Mouse (Mus musculus) forebrain, embryonic 15.5 days (tissue): ENCODE measurements around the gene Tmem176b. TPM values are rescaled to one million over a fixed set of nuclear protein-coding genes. Genes with fewer than 3 reads are reported as not detected.
A peak's percentile ranks its signal among the peaks of the same experiment; 100 is the strongest.

Source experiments
- ATAC-seq: fragments of 200-750 bp; cut with Nextera tagmentation; replicated peaks from 2 replicates; pipeline ENCODE4 v1.8.0; 2017; ENCODE audit warnings: mild to moderate bottlenecking, moderate TSS enrichment, moderate library complexity
- H3K27ac ChIP-seq: fragments of 300-500 bp; sonication (generic); replicated peaks from 2 replicates; pipeline ENCODE4 v1.5.1; 2015; ENCODE audit warnings: mild to moderate bottlenecking, inconsistent platforms
- H3K27me3 ChIP-seq: fragments of 300-500 bp; sonication (generic); 2 replicates; pipeline ENCODE4 v1.6.1; 2015; ENCODE audit warnings: inconsistent platforms
- H3K36me3 ChIP-seq: fragments of 300-500 bp; sonication (generic); 2 replicates; pipeline ENCODE4 v1.6.1; 2015; ENCODE audit warnings: mild to moderate bottlenecking, inconsistent platforms
- H3K4me1 ChIP-seq: fragments of 300-500 bp; sonication (generic); 2 replicates; pipeline ENCODE4 v1.6.1; 2015; ENCODE audit warnings: inconsistent platforms
- H3K4me2 ChIP-seq: fragments of 300-500 bp; sonication (generic); replicated peaks from 2 replicates; pipeline ENCODE4 v1.6.1; 2015; ENCODE audit warnings: mild to moderate bottlenecking, inconsistent platforms
- H3K4me3 ChIP-seq: fragments of 300-500 bp; sonication (generic); 2 replicates; pipeline ENCODE4 v1.5.1; 2015; ENCODE audit warnings: mild to moderate bottlenecking, inconsistent platforms
- H3K9ac ChIP-seq: fragments of 300-500 bp; sonication (generic); replicated peaks from 2 replicates; pipeline ENCODE4 v1.6.1; 2015; ENCODE audit warnings: mild to moderate bottlenecking, inconsistent platforms
- H3K9me3 ChIP-seq: fragments of 300-500 bp; sonication (generic); 2 replicates; pipeline ENCODE4 v1.6.1; 2016; ENCODE audit warnings: inconsistent platforms
- WGBS: fragments of 180-500 bp; shearing (Covaris S2); methylation state at CpG from one replicate; pipeline ENCODE4 v1.1.7; 2015; ENCODE audit warnings: mixed read lengths; 5-methylcytosine and 5-hydroxymethylcytosine counted together
- polyA plus RNA-seq: library from polyadenylated mRNA; unstranded; fragments of >200 nt; fragmentation: Nextera tagmentation; extraction: Ambion mirVana; gene quantifications from 2 replicates; pipeline ENCODE4 v1.2.1, GENCODE M21; 2015

Tmem176b gene
- polyA plus RNA-seq, 1 experiment from 2014 or later = 85.0 TPM

- H3K27me3 ChIP-seq = 0 out of 2 replicates have a peak, but pooled peaks cover 3% of the 10 kb centered on the region
Measured at GRCm38 (mm10) chr6:48863488-48863887, 22.2 kb upstream of the Tmem176b start.

GRCm38 (mm10) chr6:48862816-48863215 lies 21.5 kb upstream of the Tmem176b start:
- Histone ChIP-seq H3K9me3 (no peaks in the 10 kb centered on the region), H3K36me3 (no peaks in the 10 kb centered on the region), H3K27me3 (0 out of 2 replicates have a peak, but pooled peaks cover 3% of the 10 kb centered on the region), H3K9ac (no peak overlapping the region), H3K4me3 (no peak overlapping the region), H3K4me2 (no peak overlapping the region), H3K4me1 (peaks cover 2% of the 10 kb centered on the region; the same call in 1 of the 2 replicates), H3K27ac (no peak overlapping the region)
- no peak for ATAC-seq
- WGBS = 76% methylated on average over 4 of the region's 4 CpGs

More at GRCm38 (mm10) chr6:48863488-48863887, 22.2 kb upstream of the Tmem176b start:
- no peak overlapping the region for H3K4me3 ChIP-seq
- ATAC-seq = no peak
- H3K4me2 ChIP-seq = no peak overlapping the region
- H3K27ac ChIP-seq = no peak overlapping the region
- H3K9ac ChIP-seq = no peak overlapping the region
- peaks cover 2% of the 10 kb centered on the region; the same call in 1 of the 2 replicates for H3K4me1 ChIP-seq
- no peaks in the 10 kb centered on the region for H3K36me3 ChIP-seq
- 85% methylated on average over 7 of the region's 7 CpGs for whole genome bisulfite sequencing
- H3K9me3 ChIP-seq = no peaks in the 10 kb centered on the region

GRCm38 (mm10) chr6:48861616-48862280 lies 20.5 kb upstream of the Tmem176b start:
- Histone ChIP-seq H3K9me3 (no peaks in the 10 kb centered on the region), H3K9ac (no peak overlapping the region), H3K36me3 (no peaks in the 10 kb centered on the region), H3K4me1 (peaks cover 2% of the 10 kb centered on the region; the same call in 1 of the 2 replicates), H3K27ac (no peak overlapping the region), H3K27me3 (0 out of 2 replicates have a peak, but pooled peaks cover 3% of the 10 kb centered on the region), H3K4me3 (no peak overlapping the region), H3K4me2 (no peak overlapping the region)
- no peak for ATAC-seq
- 70% methylated on average over 12 of the region's 12 CpGs for WGBS

- Histone ChIP-seq H3K27me3 (0 out of 2 replicates have a peak, but pooled peaks cover 3% of the 10 kb centered on the region), H3K27ac (no peak overlapping the region), H3K9ac (no peak overlapping the region), H3K4me2 (no peak overlapping the region), H3K4me3 (no peak overlapping the region), H3K36me3 (no peaks in the 10 kb centered on the region), H3K9me3 (no peaks in the 10 kb centered on the region), H3K4me1 (no peaks in the 10 kb centered on the region)
- no peak for ATAC-seq
- WGBS = 86% methylated on average over 1 of the region's 1 CpGs
Measured at GRCm38 (mm10) chr6:48860851-48861250, 19.6 kb upstream of the Tmem176b start.

GRCm38 (mm10) chr6:48860130-48860815 lies 19.0 kb upstream of the Tmem176b start:
- WGBS = 11% methylated on average over 23 of the region's 23 CpGs
- ATAC-seq = peak; percentile 55; the same call in 1 of the 2 replicates
- Histone ChIP-seq H3K27ac (no peak overlapping the region), H3K4me2 (peak overlapping the region; percentile 18; the same call in 1 of the 2 replicates), H3K27me3 (0 out of 2 replicates have a peak, but pooled peaks cover 3% of the 10 kb centered on the region), H3K9ac (no peak overlapping the region), H3K4me3 (no peak overlapping the region), H3K4me1 (no peaks in the 10 kb centered on the region), H3K36me3 (no peaks in the 10 kb centered on the region), H3K9me3 (no peaks in the 10 kb centered on the region)

- H3K27me3 ChIP-seq = 0 out of 2 replicates have a peak, but pooled peaks cover 3% of the 10 kb centered on the region
- H3K4me1 ChIP-seq = no peaks in the 10 kb centered on the region
- no peak overlapping the region for H3K27ac ChIP-seq
- no peak for ATAC-seq
- no peak overlapping the region for H3K4me3 ChIP-seq
- H3K4me2 ChIP-seq = no peak overlapping the region
- 52% methylated on average over 8 of the region's 8 CpGs for WGBS
- no peaks in the 10 kb centered on the region for H3K36me3 ChIP-seq
- H3K9me3 ChIP-seq = no peaks in the 10 kb centered on the region
- no peak overlapping the region for H3K9ac ChIP-seq
Measured at GRCm38 (mm10) chr6:48857613-48858302, 16.5 kb upstream of the Tmem176b start.

- 98% methylated on average over 2 of the region's 2 CpGs for WGBS
- Histone ChIP-seq H3K27ac (no peak overlapping the region), H3K9ac (no peak overlapping the region), H3K9me3 (no peaks in the 10 kb centered on the region), H3K4me1 (peaks cover 9% of the 10 kb centered on the region), H3K4me3 (no peak overlapping the region), H3K36me3 (no peaks in the 10 kb centered on the region), H3K4me2 (no peak overlapping the region), H3K27me3 (no peaks in the 10 kb centered on the region)
- ATAC-seq = no peak
Measured at GRCm38 (mm10) chr6:48854155-48854554, 12.9 kb upstream of the Tmem176b start.

- Histone ChIP-seq H3K9ac (peak overlapping the region; percentile 35; the same call in 1 of the 2 replicates), H3K27ac (no peak overlapping the region), H3K4me3 (peak overlapping the region; percentile 34), H3K36me3 (no peaks in the 10 kb centered on the region), H3K4me1 (peaks cover 9% of the 10 kb centered on the region), H3K4me2 (peak overlapping the region; percentile 53), H3K27me3 (no peaks in the 10 kb centered on the region), H3K9me3 (no peaks in the 10 kb centered on the region)
- ATAC-seq = peak; percentile 29; the same call in 1 of the 2 replicates
- 1% methylated on average over 29 of the region's 29 CpGs for WGBS
Measured at GRCm38 (mm10) chr6:48851820-48852491, 10.7 kb upstream of the Tmem176b start.

- Histone ChIP-seq H3K4me2 (no peak overlapping the region), H3K9me3 (no peaks in the 10 kb centered on the region), H3K4me1 (peaks cover 23% of the 10 kb centered on the region), H3K9ac (no peak overlapping the region), H3K27ac (no peak overlapping the region), H3K4me3 (no peak overlapping the region), H3K36me3 (no peaks in the 10 kb centered on the region), H3K27me3 (no peaks in the 10 kb centered on the region)
- no peak for ATAC-seq
- WGBS = 66% methylated on average over 4 of the region's 4 CpGs
Measured at GRCm38 (mm10) chr6:48845086-48845485, 3.8 kb upstream of the Tmem176b start.

- Histone ChIP-seq H3K4me2 (0 out of 2 replicates have a peak overlapping the region, but pooled peaks have one; percentile 43), H3K27me3 (no peaks in the 10 kb centered on the region), H3K36me3 (no peaks in the 10 kb centered on the region), H3K27ac (no peak overlapping the region), H3K9ac (no peak overlapping the region), H3K4me1 (peaks cover 40% of the 10 kb centered on the region), H3K4me3 (no peak overlapping the region), H3K9me3 (no peaks in the 10 kb centered on the region)
- ATAC-seq = no peak
- WGBS = 75% methylated on average over 11 of the region's 11 CpGs
Measured at GRCm38 (mm10) chr6:48842111-48842842, 981 bp upstream of the Tmem176b start.

GRCm38 (mm10) chr6:48840371-48840969 lies 826 bp downstream of the Tmem176b start, which contains the start of gene Tmem176a:
Gene Tmem176a (plus strand): TSS chr6:48840919.
- H3K4me2 ChIP-seq = peak within 1 kb of the TSS; percentile 43
- 16% methylated on average over 7 of the region's 7 CpGs for WGBS
- no peaks in the 10 kb centered on the region for H3K9me3 ChIP-seq
- peaks cover 4% of the 10 kb centered on the region; the same call in 1 of the 2 replicates for H3K36me3 ChIP-seq
- H3K4me3 ChIP-seq = peak within 1 kb of the TSS; percentile 38
- ATAC-seq = peak; percentile 21
- H3K9ac ChIP-seq = peak within 1 kb of the TSS; percentile 38
- H3K4me1 ChIP-seq = peaks cover 40% of the 10 kb centered on the region
- peak within 1 kb of the TSS; percentile 80 for H3K27ac ChIP-seq
- no peaks in the 10 kb centered on the region for H3K27me3 ChIP-seq
